Mouse (Mus musculus) neural tube, embryonic 11.5 days (tissue): ENCODE data around the gene Dapk2. TPM values are rescaled to one million over a fixed set of nuclear protein-coding genes. Genes with fewer than 3 reads are reported as not detected.

Source experiments
- ATAC-seq: fragments of 200-750 bp; cut with Nextera tagmentation; 2 replicates; pipeline ENCODE4 v1.8.0; 2017; ENCODE audit warnings: moderate number of reproducible peaks, mild to moderate bottlenecking, moderate TSS enrichment, moderate library complexity; ENCODE audit not compliant: insufficient read depth, low FRiP score, low TSS enrichment
- DNase-seq: peaks from one replicate; pipeline ENCODE4 v3.0.0-alpha.2; 2015; ENCODE audit warnings: low spot score
- H3K27ac ChIP-seq: fragments of 300-500 bp; sonication (generic); 2 replicates; pipeline ENCODE4 v1.5.1; 2014; ENCODE audit warnings: low read depth, mild to moderate bottlenecking, low read length
- H3K27me3 ChIP-seq: fragments of 300-500 bp; sonication (generic); 2 replicates; pipeline ENCODE4 v1.6.1; 2014; ENCODE audit warnings: mild to moderate bottlenecking, low read length, mixed read lengths; ENCODE audit not compliant: control insufficient read depth, insufficient read depth
- H3K36me3 ChIP-seq: fragments of 300-500 bp; sonication (generic); 2 replicates; pipeline ENCODE4 v1.6.1; 2014; ENCODE audit warnings: mild to moderate bottlenecking, low read length, moderate library complexity, mixed read lengths; ENCODE audit not compliant: control insufficient read depth, insufficient read depth
- H3K4me1 ChIP-seq: fragments of 300-500 bp; sonication (generic); 2 replicates; pipeline ENCODE4 v1.6.1; 2014; ENCODE audit warnings: low read length, mixed read lengths; ENCODE audit not compliant: control insufficient read depth, insufficient read depth
- H3K4me2 ChIP-seq: fragments of 300-500 bp; sonication (generic); 2 replicates; pipeline ENCODE4 v1.6.1; 2014; ENCODE audit warnings: low read depth, mild to moderate bottlenecking, moderate library complexity
- H3K4me3 ChIP-seq: fragments of 300-500 bp; sonication (generic); 2 replicates; pipeline ENCODE4 v1.5.1; 2014; ENCODE audit warnings: low read depth, low read length
- H3K9ac ChIP-seq: fragments of 300-500 bp; sonication (generic); 2 replicates; pipeline ENCODE4 v1.6.1; 2014; ENCODE audit warnings: mild to moderate bottlenecking, low read length
- H3K9me3 ChIP-seq: fragments of 300-500 bp; sonication (generic); 2 replicates; pipeline ENCODE4 v1.6.1; 2016; ENCODE audit warnings: low read length; ENCODE audit not compliant: control insufficient read depth
- WGBS: fragments of 180-500 bp; shearing (Covaris S2); extraction: QIAGEN DNeasy Blood & Tissue Kit; methylation state at CpG from one replicate; pipeline ENCODE4 v1.1.7; 2014; 5-methylcytosine and 5-hydroxymethylcytosine counted together
- polyA plus RNA-seq: library from polyadenylated mRNA; unstranded; fragments of >200 nt; fragmentation: Nextera tagmentation; extraction: Ambion mirVana; gene quantifications from 2 replicates; pipeline ENCODE4 v1.2.1, GENCODE M21; 2014

Dapk2 gene
- polyA plus RNA-seq, 1 experiment from 2014 or later: 3.1 TPM

DNA sequence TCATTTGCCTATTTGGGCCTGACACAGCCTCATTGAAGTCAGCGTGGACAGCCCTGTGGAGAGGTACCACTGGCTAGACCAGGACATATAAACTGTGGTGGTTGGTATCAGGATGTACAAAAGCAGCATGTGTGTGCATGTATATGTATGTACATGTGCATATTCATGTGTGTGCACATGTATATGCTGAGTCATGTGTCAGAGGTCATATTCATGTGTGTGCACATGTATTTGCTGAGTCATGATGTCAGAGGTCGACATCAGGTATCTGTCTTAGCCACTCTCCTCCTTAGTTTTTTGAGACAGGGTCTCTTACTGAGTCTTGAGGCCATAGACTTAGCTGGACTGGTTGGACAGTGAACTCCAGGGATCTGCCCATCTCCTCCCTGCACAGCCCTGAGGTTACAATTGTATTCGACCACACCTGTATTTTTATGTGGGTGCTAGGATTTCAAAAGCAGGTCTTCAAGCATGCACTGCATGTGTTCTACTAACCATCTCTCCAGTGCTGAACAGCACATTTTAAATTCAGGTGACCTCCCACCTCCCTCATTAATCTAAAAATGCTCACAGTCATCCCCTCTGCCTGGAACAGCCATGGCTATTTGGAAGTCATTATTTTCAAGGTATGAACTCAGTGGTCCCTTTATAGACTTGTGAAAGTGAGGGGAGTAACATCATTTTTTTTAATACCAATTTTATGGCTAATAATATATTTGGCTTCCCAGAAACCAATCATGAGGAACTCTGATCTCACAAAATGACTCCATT lies 146.5 kb downstream of the Dapk2 start:
- ATAC-seq: no peak
- Histone ChIP-seq H3K4me1 (no peaks in the 10 kb centered on the region), H3K27me3 (no peaks in the 10 kb centered on the region), H3K36me3 (no peaks in the 10 kb centered on the region), H3K9ac (no peak overlapping the region), H3K9me3 (no peaks in the 10 kb centered on the region), H3K27ac (no peak overlapping the region), H3K4me2 (no peak overlapping the region), H3K4me3 (no peak overlapping the region)
- DNase-seq: no peak
- WGBS: 88% methylated on average over 3 of the region's 3 CpGs

DNA sequence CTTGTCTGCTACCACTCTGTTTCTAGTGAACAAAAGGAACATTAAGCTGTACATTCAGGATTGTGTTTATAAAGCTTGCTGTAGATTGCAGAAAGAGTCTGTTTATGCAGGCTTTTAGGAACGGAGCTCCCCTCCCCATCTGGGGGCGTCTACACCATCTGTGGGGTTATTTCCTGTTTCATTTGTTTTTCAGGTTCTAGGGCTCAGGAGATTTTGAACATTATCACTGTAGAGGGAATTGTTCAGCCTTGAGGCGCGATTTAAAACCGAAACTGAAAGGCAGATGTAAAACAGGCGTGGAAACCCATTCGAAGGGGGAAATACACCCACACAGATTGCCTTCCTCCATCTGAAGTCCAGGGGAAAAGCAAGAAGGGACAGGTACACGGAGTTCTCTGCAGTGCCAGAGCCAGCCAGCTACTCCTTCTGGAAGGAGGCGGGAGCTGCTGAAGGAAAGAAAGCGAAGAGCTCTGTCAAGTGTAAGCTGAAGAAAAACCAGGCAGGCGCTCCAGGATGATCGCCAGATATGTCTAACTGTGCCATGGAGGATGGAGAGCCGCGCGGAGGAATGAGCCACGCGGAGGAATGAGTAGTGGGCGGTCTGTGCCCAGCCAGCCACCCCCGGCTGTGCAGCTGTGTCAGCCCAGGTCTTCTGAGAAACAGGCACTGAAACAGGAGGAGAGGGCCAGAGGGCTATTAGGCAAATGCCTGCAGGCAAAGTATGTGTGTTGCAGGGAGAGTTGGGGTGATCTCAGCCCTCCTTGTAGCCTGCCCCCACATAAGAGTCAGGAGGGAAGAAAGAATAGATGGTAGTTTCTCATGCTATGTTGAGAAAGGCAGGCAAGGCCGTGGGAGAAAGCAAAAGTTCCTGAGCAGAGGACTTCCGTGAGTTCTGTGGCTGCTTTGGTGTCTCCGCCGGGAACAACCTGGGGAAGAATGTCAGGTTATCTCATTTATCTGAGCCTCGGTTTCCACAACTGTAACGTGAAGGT lies 147.4 kb downstream of the Dapk2 start:
- H3K36me3 ChIP-seq: no peaks in the 10 kb centered on the region
- DNase-seq (no peak), ATAC-seq (no peak)
- no peaks in the 10 kb centered on the region for H3K4me1 ChIP-seq
- no peak overlapping the region for H3K9ac ChIP-seq
- H3K9me3 ChIP-seq: no peaks in the 10 kb centered on the region
- H3K4me2 ChIP-seq: peak overlapping the region; percentile 2; the same call in 1 of the 2 replicates
- 58% methylated on average over 25 of the region's 25 CpGs for WGBS
- H3K4me3 ChIP-seq: no peak overlapping the region
- H3K27me3 ChIP-seq: no peaks in the 10 kb centered on the region
- H3K27ac ChIP-seq: no peak overlapping the region

DNA sequence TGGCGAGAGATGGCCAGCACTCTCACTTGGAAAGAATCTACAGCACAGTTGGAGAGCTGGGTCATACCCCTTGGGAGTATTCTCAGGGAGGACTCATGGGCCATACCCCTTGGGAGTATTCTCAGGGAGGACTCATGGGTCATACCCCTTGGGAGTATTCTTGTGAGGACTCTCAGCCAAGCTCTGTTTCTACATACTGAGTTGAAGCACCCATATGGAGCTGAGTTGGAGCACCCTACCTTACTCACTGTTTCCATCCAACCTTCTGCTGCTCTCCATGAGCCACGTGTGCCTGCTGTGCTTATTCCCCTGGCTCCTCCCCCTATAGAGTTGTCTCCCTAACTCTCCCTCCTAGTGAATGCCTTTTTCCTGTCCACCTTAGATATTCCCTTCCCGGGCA lies 148.4 kb downstream of the Dapk2 start:
- Histone ChIP-seq H3K27ac (no peak overlapping the region), H3K27me3 (no peaks in the 10 kb centered on the region), H3K4me3 (no peak overlapping the region), H3K36me3 (no peaks in the 10 kb centered on the region), H3K9me3 (no peaks in the 10 kb centered on the region), H3K9ac (no peak overlapping the region), H3K4me1 (no peaks in the 10 kb centered on the region), H3K4me2 (no peak overlapping the region)
- ATAC-seq (no peak), DNase-seq (no peak)
- 90% methylated on average over 3 of the region's 3 CpGs for WGBS

DNA sequence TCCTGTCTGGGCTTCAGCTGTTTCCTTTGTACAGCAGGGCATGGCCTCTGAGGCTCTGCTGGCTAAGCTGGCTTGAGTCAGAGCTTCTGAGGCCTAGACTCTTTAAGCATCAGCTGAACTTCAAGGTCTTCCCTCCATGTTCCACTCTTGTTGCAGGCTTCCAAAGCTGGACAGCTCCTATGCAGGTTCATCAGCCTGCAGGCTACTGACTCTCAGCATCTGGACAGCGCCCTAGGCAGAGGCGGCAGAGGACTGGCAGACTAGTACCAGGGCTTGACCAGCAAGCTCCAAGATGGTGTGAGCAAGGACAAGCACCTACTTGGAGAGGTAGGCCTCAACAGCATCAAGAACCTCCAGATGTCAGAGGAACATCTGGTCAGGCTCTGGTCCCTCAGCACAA lies 149.3 kb downstream of the Dapk2 start:
- 34% methylated on average over 2 of the region's 2 CpGs for whole genome bisulfite sequencing
- peak; percentile 69 for DNase-seq
- H3K9me3 ChIP-seq: no peaks in the 10 kb centered on the region
- no peaks in the 10 kb centered on the region for H3K4me1 ChIP-seq
- no peak overlapping the region for H3K4me2 ChIP-seq
- H3K4me3 ChIP-seq: no peak overlapping the region
- no peaks in the 10 kb centered on the region for H3K27me3 ChIP-seq
- H3K36me3 ChIP-seq: no peaks in the 10 kb centered on the region
- no peak for ATAC-seq
- H3K9ac ChIP-seq: no peak overlapping the region
- no peak overlapping the region for H3K27ac ChIP-seq

DNA sequence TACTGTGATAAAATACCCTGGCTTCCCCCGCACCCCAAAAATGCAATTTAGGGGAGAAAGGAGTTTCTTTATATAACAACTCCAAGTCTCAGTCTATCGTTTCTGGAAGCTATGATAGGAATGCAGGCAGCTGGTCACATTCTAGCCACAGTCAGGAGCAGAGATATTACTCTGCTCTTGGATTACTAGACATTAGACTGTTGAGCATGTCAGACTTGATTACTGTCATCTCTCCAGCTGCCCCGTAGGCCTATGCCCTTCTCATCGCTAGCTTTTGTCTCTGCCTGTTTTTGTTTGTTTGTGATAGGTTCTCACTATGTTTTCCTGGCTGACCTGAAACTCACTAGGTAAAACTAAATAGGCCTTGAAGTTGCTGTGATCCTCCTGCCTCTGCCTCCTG lies 150.7 kb downstream of the Dapk2 start:
- ATAC-seq: no peak
- no peaks in the 10 kb centered on the region for H3K36me3 ChIP-seq
- DNase-seq: no peak
- no peaks in the 10 kb centered on the region for H3K4me1 ChIP-seq
- WGBS: 84% methylated on average over 4 of the region's 4 CpGs
- no peak overlapping the region for H3K4me3 ChIP-seq
- H3K9ac ChIP-seq: no peak overlapping the region
- no peak overlapping the region for H3K4me2 ChIP-seq
- no peaks in the 10 kb centered on the region for H3K27me3 ChIP-seq
- no peak overlapping the region for H3K27ac ChIP-seq
- no peaks in the 10 kb centered on the region for H3K9me3 ChIP-seq

DNA sequence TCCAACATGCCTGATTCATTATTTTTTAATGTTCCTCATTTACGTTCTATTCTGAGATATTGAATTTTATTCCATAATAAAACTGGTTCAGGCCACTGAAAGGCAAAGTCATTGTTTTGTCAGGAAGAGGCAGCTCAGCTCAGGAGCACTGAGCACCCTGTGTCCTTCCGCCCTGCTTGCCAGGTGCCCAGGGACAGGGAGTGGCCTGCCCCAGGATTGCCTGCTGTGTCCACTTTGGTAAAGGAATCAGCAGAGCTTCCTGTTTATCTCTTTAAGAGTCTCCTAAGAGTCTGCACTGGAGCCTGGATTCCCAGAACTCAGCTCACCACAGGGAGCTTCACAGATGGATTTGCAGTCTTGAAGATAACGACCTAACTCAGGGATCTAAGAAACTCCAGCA lies 153.4 kb downstream of the Dapk2 start:
- Histone ChIP-seq H3K4me3 (no peak overlapping the region), H3K36me3 (no peaks in the 10 kb centered on the region), H3K9me3 (no peaks in the 10 kb centered on the region), H3K9ac (no peak overlapping the region), H3K27ac (no peak overlapping the region), H3K4me1 (no peaks in the 10 kb centered on the region), H3K27me3 (no peaks in the 10 kb centered on the region), H3K4me2 (no peak overlapping the region)
- no peak for DNase-seq
- WGBS: 47% methylated on average over 3 of the region's 3 CpGs
- no peak for ATAC-seq

DNA sequence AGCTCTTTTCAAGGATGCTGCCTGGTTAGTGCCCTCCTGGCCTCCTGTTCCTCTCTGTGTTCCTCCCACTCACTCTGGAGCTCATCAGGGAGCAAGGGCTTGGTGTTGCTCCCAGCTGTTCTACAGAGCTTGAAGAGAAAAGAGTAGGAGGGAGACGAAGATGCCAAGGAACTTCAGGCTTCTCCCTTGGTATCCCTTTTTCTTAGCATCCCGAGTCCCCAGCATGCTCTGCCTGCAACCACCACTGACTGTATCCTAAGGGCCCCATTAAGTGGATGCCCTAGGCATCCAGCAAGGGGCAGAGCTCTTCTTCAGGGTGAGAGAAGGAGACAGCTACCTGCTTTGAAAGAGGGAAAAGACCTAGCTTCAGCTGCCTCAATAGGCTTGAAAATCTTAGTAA lies 158.6 kb downstream of the Dapk2 start:
- Histone ChIP-seq H3K4me2 (no peak overlapping the region), H3K9me3 (no peaks in the 10 kb centered on the region), H3K9ac (no peak overlapping the region), H3K36me3 (no peaks in the 10 kb centered on the region), H3K27me3 (no peaks in the 10 kb centered on the region), H3K27ac (no peak overlapping the region), H3K4me3 (no peak overlapping the region), H3K4me1 (no peaks in the 10 kb centered on the region)
- DNase-seq (no peak), ATAC-seq (no peak)
- 84% methylated on average over 2 of the region's 2 CpGs for WGBS
